Mouse (Mus musculus) kidney, adult 2 months (tissue): ENCODE data around the gene Tubal3.

Experiments
- CTCF ChIP-seq: fragments of 200-500 bp; conservative IDR thresholded peaks from 2 replicates; pipeline ENCODE4 v1.5.1; 2011; ENCODE audit warnings: low read depth, mild to moderate bottlenecking, control low read depth, low read length, moderate library complexity, mixed read lengths; ENCODE audit not compliant: insufficient read depth, insufficient read length
- POLR2A ChIP-seq: fragments of 200-500 bp; IDR thresholded peaks from one replicate; pipeline ENCODE4 v1.6.1; 2011; ENCODE audit warnings: low read depth, low read length, control low read depth

GRCm38 (mm10) chr13:3896032-3896431, 22.0 kb upstream of the Tubal3 start:
- TF ChIP-seq POLR2A, result no peak
- TF ChIP-seq CTCF, result no peak
